Mouse (Mus musculus): ENCODE data around the gene Hist1h2ae. TPM values are rescaled to one million over a fixed set of nuclear protein-coding genes. Genes with fewer than 3 reads are reported as not detected.
"Not testable (repeated sequence)": the region's sequence is repeated elsewhere in the genome, so short reads cannot be mapped to it uniquely, and the experiment has no call there.

Gene Hist1h2ae
- total RNA-seq (2022) = 1 to 10 TPM; 3.0 to 5.2 (median 4.7) TPM

DNA sequence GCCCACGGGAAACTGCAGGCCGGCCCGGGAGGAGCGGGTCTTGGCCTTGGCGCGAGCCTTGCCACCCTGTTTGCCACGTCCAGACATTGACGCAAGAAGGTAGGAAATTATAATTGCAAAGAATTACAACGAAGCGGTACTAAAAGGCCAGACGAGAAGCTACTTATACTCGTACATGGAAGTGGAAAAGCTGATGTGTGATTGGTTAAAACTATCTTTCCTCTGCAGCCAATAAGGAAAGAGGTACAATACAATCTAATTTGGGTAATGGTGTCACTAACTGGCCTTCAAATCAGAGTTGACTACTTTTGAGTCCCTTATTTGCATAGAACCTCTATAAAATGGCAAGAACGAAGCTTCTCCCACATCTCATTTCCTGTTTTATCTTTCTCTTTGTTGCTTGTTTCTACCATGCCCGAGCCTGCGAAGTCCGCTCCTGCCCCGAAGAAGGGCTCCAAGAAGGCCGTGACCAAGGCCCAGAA, at the start of gene Hist1h2ae, which contains the start of gene Hist1h2bg:
Gene Hist1h2ae (minus strand): TSS at position 199 of the 482 bp plus-strand sequence.
Gene Hist1h2bg (plus strand): TSS at position 375 of the 482 bp plus-strand sequence.
- DNase-seq (ENCODE audit: low spot score in 2 of 2) = peak; percentile 68 to 74

DNA sequence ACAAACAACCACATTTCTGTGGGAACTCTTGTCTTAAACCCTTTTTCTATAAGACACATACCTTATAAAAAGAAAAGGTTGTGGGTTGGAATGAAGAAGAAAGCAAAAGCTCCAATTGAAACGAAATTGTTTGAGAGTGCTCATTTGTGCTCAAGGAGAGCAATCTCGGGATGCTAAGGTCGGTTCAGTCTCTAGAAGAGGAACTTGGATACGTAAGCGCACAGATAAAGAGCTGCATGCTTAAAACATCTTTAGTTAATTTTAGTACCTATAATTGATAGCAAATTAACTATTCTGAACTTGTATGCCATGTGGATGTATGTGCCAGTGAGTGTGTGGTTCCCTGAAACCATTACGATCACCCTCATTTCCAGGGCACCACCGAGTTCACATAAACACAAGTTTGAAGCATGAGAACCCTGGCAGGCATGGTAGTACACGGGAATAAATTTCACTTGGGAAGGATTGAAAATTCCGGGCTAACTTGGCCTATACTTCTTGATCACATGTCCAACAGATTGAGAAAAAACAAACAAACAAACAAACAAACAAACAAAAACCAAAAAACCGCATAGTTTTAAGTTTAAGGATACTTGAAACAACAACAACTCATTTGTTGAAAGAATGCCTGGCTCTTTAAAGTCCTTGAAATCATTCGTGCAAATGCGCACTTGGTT, 49.2 kb upstream of the Hist1h2ae start:
- no peak for DNase-seq (ENCODE audit: low spot score in 2 of 2)

- DNase-seq (ENCODE audit: low spot score in 2 of 2) = no peak
Measured at GRCm38 (mm10) chr13:23611638-23612037, 40.6 kb upstream of the Hist1h2ae start.

DNA sequence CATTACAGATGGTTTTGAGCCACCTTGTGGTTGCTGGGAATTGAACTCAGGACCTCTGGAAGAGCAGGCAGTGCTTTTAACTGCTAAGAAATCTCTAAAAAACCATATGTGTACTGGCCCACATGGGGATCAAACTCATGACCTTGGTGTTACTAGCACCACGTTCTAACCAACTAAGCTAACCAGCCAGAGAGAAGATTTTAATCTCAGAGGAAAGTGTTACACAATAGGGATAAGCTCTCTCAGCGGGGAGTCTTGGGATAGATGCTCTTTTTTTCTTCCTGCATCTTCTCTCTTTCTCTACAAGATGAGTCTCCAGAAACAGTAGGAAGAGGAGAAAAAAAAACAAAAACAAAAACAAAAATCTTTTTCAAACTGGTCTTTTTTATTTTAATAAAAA, 39.4 kb upstream of the Hist1h2ae start:
- DNase-seq (ENCODE audit: low spot score in 2 of 2) = no peak

- DNase-seq (ENCODE audit: low spot score in 2 of 2) = no peak
Measured at GRCm38 (mm10) chr13:23609844-23610243, 38.8 kb upstream of the Hist1h2ae start.

GRCm38 (mm10) chr13:23609209-23609608, 38.2 kb upstream of the Hist1h2ae start:
- no peak for DNase-seq (ENCODE audit: low spot score in 2 of 2)

- no peak for DNase-seq (ENCODE audit: low spot score in 2 of 2)
Measured at GRCm38 (mm10) chr13:23605052-23605451, 34.0 kb upstream of the Hist1h2ae start.

- no peak for DNase-seq (ENCODE audit: low spot score in 2 of 2)
Measured at GRCm38 (mm10) chr13:23604452-23604851, 33.4 kb upstream of the Hist1h2ae start.

- no peak for DNase-seq (ENCODE audit: low spot score in 2 of 2)
Measured at GRCm38 (mm10) chr13:23603182-23603699, 32.2 kb upstream of the Hist1h2ae start.

DNA sequence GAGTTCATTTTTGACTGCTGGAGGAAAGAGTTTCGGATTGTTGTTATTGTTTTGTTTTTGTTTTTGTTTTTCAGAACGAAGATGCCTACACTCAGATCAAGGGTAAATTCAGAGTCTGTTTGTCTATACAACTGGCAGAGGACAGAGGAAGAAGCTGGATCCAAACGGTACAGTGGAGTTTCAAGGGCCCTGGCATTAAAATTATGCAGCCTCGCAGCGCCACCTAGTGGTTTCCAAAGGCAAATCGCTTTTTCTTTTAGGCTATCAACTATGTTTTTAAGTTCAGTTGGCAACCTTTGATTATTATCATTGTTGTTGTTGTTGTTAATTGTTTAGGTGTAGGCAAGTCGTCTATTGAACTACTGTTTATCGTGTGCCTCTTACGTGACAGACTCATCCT, 26.9 kb upstream of the Hist1h2ae start:
- no peak for DNase-seq (ENCODE audit: low spot score in 2 of 2)

GRCm38 (mm10) chr13:23595622-23596372, 24.8 kb upstream of the Hist1h2ae start:
- no peak for DNase-seq (ENCODE audit: low spot score in 2 of 2)

- DNase-seq (ENCODE audit: low spot score in 2 of 2) = no peak
Measured at GRCm38 (mm10) chr13:23595185-23595584, 24.2 kb upstream of the Hist1h2ae start.

DNA sequence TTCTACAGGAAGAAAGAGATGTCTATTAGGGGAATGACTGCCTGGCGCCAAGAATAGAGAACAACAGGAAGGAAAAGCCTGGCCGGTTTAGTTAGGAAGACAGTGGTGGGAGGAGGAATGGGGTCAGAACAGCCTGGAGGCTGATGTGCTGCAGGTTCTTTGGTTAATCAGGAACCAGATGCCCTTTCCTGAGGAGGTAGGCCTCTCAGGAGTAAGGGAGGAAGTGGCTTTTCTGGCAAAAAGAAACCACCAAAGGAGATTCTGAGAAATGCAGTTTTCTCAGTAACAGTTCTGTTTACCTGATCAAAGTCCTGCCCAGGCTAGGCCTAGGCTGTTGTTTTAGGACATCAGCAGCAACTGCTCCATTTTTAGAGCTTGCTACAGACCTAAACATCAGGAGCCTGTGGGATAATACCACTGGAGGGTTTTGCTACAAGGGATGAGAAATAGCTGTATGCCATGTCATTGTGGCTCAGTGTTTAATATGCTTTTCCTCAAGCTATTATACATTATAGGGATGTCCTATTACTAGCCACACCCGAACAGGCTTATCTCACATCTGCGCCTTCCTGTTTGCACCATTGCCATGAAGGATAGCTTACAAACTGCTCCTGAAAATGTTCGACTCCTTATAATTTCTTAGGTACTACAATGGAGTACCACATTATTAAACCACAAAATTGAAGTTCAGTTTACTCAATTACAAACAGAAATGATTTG, 22.2 kb upstream of the Hist1h2ae start:
- DNase-seq (ENCODE audit: low spot score in 2 of 2) = no peak

GRCm38 (mm10) chr13:23592614-23593013, 21.6 kb upstream of the Hist1h2ae start:
- no peak for DNase-seq (ENCODE audit: low spot score in 2 of 2)

GRCm38 (mm10) chr13:23591886-23592285, 20.9 kb upstream of the Hist1h2ae start:
- DNase-seq (ENCODE audit: low spot score in 2 of 2) = not testable (repeated sequence)

DNA sequence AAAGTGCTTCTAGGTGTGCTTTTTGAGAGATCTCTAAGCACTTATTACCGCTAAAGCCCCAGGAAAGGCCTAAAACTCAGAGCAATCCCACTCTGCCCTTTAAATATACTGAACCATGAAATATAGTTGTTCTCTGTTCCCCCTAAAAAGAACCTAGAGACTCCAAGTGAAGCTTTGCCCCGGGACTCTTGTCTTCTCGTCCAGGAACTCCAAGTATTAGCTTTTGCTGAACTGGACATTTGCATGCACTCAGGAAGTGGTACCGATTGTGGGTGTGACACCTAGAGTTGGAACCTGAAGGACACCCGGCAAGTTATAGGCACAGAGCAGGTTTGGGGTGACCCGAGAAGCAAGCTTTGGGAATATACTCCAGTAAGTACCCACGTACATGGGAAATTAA, 20.2 kb upstream of the Hist1h2ae start:
- no peak for DNase-seq (ENCODE audit: low spot score in 2 of 2)

DNA sequence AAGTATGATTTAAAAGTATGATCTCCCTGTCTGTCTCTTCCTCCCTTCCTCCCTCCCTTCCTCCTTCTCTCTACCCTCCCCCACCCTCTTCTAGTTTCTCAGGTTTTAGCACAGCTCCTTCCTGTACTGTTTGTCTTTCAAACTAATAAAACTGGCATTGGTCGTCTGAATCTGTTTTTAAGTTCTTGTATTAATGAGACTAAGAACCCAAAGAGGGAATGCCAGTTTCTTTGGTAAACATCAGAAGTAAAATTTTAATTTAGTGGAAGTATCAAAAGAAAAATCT, 15.9 kb upstream of the Hist1h2ae start:
- DNase-seq (ENCODE audit: low spot score in 2 of 2) = no peak

DNA sequence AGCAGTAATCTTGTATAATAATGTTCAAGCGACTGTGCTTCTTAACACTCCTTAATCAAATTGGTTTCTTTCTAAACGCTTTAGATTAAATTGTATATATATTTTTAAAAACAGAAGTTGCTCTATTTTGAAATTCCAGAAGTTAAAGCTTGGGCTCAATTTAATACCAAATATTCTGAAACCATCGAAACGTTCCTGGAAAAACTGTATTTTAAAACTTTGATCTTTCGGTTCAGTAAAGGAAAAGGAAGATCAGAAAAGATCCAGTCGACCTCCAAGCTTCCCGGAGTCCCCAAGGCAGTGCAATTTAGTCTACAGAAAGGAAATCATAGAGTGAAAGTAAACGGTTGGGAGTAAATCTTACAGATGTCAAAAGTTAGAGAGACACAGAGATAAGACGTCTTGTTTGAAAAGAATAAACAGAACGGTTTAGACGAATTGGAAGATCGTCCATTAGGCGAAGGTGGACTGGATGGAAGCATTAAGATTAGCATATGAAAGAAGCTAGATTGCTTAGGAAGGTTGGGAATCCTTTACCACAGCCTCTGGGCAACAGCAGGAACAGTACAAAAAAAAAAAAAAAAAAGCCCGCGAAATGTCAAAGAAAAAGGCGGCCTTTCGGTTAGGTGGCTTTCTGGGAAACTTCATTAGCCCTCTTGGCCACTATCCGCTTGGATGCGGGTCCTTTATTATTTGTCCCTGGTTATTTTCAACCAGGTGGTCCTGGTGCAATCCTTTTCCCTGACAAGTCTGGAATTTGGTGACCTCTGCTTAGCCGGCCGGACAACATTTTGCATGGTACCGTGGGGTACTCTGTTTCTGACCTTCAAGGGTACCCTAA, 15.3 kb upstream of the Hist1h2ae start:
- DNase-seq (ENCODE audit: low spot score in 2 of 2) = no peak

DNA sequence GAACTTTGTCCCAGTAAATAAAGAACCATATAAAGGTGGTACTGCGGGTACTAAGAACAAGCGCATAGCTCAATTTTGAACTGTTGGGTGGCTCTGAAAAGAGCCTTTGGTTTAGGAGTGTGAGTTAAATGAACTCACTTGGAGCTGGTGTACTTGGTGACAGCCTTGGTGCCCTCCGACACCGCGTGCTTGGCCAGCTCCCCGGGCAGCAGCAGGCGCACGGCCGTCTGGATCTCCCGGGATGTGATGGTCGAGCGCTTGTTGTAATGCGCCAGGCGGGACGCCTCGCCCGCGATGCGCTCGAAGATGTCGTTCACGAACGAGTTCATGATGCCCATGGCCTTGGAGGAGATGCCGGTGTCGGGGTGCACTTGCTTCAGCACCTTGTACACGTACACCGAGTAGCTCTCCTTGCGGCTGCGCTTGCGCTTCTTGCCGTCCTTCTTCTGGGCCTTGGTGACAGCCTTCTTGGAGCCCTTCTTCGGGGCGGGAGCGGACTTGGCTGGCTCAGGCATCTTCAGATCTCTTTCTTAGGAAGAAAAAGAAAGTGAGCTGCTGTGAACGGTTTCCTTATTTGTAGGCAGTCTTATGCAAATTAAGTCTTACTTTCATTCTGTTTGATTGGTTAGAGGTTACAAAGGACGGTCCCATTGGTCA, 14.6 kb upstream of the Hist1h2ae start:
- peak; percentile 51 to 71 for DNase-seq (ENCODE audit: low spot score in 2 of 2)

- peak; percentile 51 to 66 for DNase-seq (ENCODE audit: low spot score in 2 of 2)
Measured at GRCm38 (mm10) chr13:23585029-23585441, 14.0 kb upstream of the Hist1h2ae start.
